Mouse (Mus musculus): ENCODE data around the gene Tnnc2.

GRCm38 (mm10) chr2:164815821-164816220, 36.1 kb upstream of the Tnnc2 start:
- no peak for TF ChIP-seq POLR2A (IDR thresholded peaks at IDR 0.05; ENCODE audit: low read depth, low read length)
- no peak for TF ChIP-seq CTCF (conservative IDR thresholded peaks at IDR 0.05; ENCODE audit: insufficient read depth, insufficient read length, low read depth, low read length)

All from kidney, adult 2 months (tissue).